Mouse (Mus musculus) CH12.LX (cell line): ENCODE data around the gene Slu7. TPM values are rescaled to one million over a fixed set of nuclear protein-coding genes. Genes with fewer than 3 reads are reported as not detected.

ENCODE experiments used
- DNase-seq: peaks from one replicate; pipeline ENCODE4 v3.0.0-alpha.2; 2013; ENCODE audit errors: extremely low read depth
- H3K27ac ChIP-seq: 2 replicates; pipeline ENCODE4 v1.5.1; 2012; ENCODE audit warnings: low read depth, mild to moderate bottlenecking, control low read depth, moderate library complexity; ENCODE audit not compliant: insufficient read depth
- H3K27me3 ChIP-seq: replicated peaks from 2 replicates; pipeline ENCODE3; 2012; ENCODE audit warnings: inconsistent platforms
- H3K36me3 ChIP-seq, 2 experiments: replicated peaks in 1 of 2; 2 replicates each; pipeline versions ENCODE3 to v1.6.1; 2012; ENCODE audit warnings: inconsistent platforms in 1 of 2, low read length in 1 of 2, mild to moderate bottlenecking in 1 of 2, mixed read lengths in 1 of 2, moderate library complexity in 1 of 2; ENCODE audit not compliant: control insufficient read depth in 1 of 2, insufficient read depth in 1 of 2
- H3K4me1 ChIP-seq, 2 experiments: 2 replicates each; pipeline ENCODE4 v1.6.1; 2012; ENCODE audit warnings: inconsistent platforms in 1 of 2, moderate library complexity in 1 of 2; ENCODE audit not compliant: insufficient read depth in 2 of 2, control insufficient read depth in 1 of 2
- H3K4me2 ChIP-seq: 2 replicates; pipeline ENCODE4 v1.6.1; 2012; ENCODE audit warnings: low read depth, mild to moderate bottlenecking, control low read depth; ENCODE audit not compliant: poor library complexity, insufficient read depth, severe bottlenecking
- H3K4me3 ChIP-seq, 3 experiments: fragments of 150-350 bp in 1 of 3; sonication (generic) in 1 of 3; replicated peaks in 1 of 3; 2 replicates each; pipeline versions ENCODE3 to v1.5.1; 2011 to 2012; ENCODE audit warnings: low read depth in 2 of 3, low read length in 2 of 3, mild to moderate bottlenecking in 2 of 3, moderate library complexity in 2 of 3, control low read depth in 1 of 3, improper control_type of control experiment in 1 of 3, inconsistent platforms in 1 of 3, mixed read lengths in 1 of 3; ENCODE audit not compliant: poor library complexity in 1 of 3
- H3K79me2 ChIP-seq: replicated peaks from 2 replicates; pipeline ENCODE4 v1.6.1; 2012; ENCODE audit warnings: mild to moderate bottlenecking, moderate library complexity; ENCODE audit not compliant: control insufficient read depth, poor library complexity, insufficient read depth, severe bottlenecking; ENCODE audit errors: extremely low read depth
- H3K9ac ChIP-seq: 2 replicates; pipeline ENCODE4 v1.6.1; 2012; ENCODE audit warnings: low read depth, mild to moderate bottlenecking, control low read depth, moderate library complexity; ENCODE audit not compliant: insufficient read depth
- H3K9me3 ChIP-seq: replicated peaks from 2 replicates; pipeline ENCODE3; 2012; ENCODE audit warnings: low read length, inconsistent platforms, mixed read lengths
- BHLHE40 ChIP-seq: IDR thresholded peaks from 2 replicates; pipeline ENCODE4 v1.6.1; 2011; ENCODE audit warnings: mild to moderate bottlenecking, low read depth, low read length, improper control_type of control experiment
- CHD2 ChIP-seq: IDR thresholded peaks from 2 replicates; pipeline ENCODE4 v1.6.1; 2011; ENCODE audit warnings: low read length, improper control_type of control experiment
- ELF1 ChIP-seq: IDR thresholded peaks from 2 replicates; pipeline ENCODE4 v1.6.1; 2014; ENCODE audit warnings: low read depth, mild to moderate bottlenecking, inconsistent platforms, low read length, improper control_type of control experiment
- ETS1 ChIP-seq: conservative IDR thresholded peaks from 2 replicates; pipeline ENCODE4 v1.6.1; 2012; ENCODE audit warnings: low read depth, mild to moderate bottlenecking, inconsistent platforms, low read length, improper control_type of control experiment, moderate library complexity
- GABPA ChIP-seq: IDR thresholded peaks from 2 replicates; pipeline ENCODE4 v1.6.1; 2012; ENCODE audit warnings: low read depth, low read length, improper control_type of control experiment, inconsistent platforms; ENCODE audit not compliant: insufficient replicate concordance
- HCFC1 ChIP-seq: IDR thresholded peaks from 2 replicates; pipeline ENCODE4 v1.6.1; 2012; ENCODE audit warnings: low read depth, mild to moderate bottlenecking, inconsistent platforms, low read length, improper control_type of control experiment
- IRF4 ChIP-seq: IDR thresholded peaks from 2 replicates; pipeline ENCODE4 v1.6.1; 2014; ENCODE audit warnings: low read depth, mild to moderate bottlenecking, inconsistent platforms, low read length, improper control_type of control experiment
- JUN ChIP-seq: IDR thresholded peaks from 2 replicates; pipeline ENCODE4 v1.6.1; 2011; ENCODE audit warnings: low read depth, mild to moderate bottlenecking, low read length, improper control_type of control experiment, moderate library complexity; ENCODE audit not compliant: insufficient read depth
- JUND ChIP-seq: conservative IDR thresholded peaks from 2 replicates; pipeline ENCODE4 v1.6.1; 2011; ENCODE audit warnings: low read depth, low read length, improper control_type of control experiment
- KAT2A ChIP-seq: IDR thresholded peaks from 2 replicates; pipeline ENCODE4 v1.6.1; 2012; ENCODE audit warnings: low read length, improper control_type of control experiment, inconsistent platforms; ENCODE audit not compliant: insufficient replicate concordance
- MXI1 ChIP-seq: IDR thresholded peaks from 2 replicates; pipeline ENCODE4 v1.6.1; 2011; ENCODE audit warnings: mild to moderate bottlenecking, low read depth, low read length, improper control_type of control experiment
- MYC ChIP-seq: IDR thresholded peaks from 2 replicates; pipeline ENCODE4 v1.6.1; 2011; ENCODE audit warnings: low read depth, mild to moderate bottlenecking, improper control_type of control experiment, low read length
- NELFE ChIP-seq: IDR thresholded peaks from 2 replicates; pipeline ENCODE4 v1.6.1; 2011; ENCODE audit warnings: low read depth, low read length, improper control_type of control experiment
- NRF1 ChIP-seq: IDR thresholded peaks from 2 replicates; pipeline ENCODE4 v1.6.1; 2014; ENCODE audit warnings: low read depth, mild to moderate bottlenecking, inconsistent platforms, low read length, improper control_type of control experiment, moderate library complexity
- POLR2A ChIP-seq: IDR thresholded peaks from 2 replicates; pipeline ENCODE4 v1.6.1; 2011; ENCODE audit warnings: low read depth, mild to moderate bottlenecking, improper control_type of control experiment, low read length
- POLR2AphosphoS2 ChIP-seq: IDR thresholded peaks from 2 replicates; pipeline ENCODE4 v1.6.1; 2011; ENCODE audit warnings: low read depth, low read length, improper control_type of control experiment
- SIN3A ChIP-seq: IDR thresholded peaks from 2 replicates; pipeline ENCODE4 v1.6.1; 2012; ENCODE audit warnings: low read length, improper control_type of control experiment, inconsistent platforms
- SMC3 ChIP-seq: IDR thresholded peaks from 2 replicates; pipeline ENCODE4 v1.6.1; 2011; ENCODE audit warnings: low read depth, low read length, improper control_type of control experiment
- UBTF ChIP-seq: IDR thresholded peaks from 2 replicates; pipeline ENCODE4 v1.6.1; 2012; ENCODE audit warnings: low read depth, mild to moderate bottlenecking, inconsistent platforms, low read length, improper control_type of control experiment, moderate library complexity
- ZKSCAN1 ChIP-seq: IDR thresholded peaks from 2 replicates; pipeline ENCODE4 v1.6.1; 2012; ENCODE audit warnings: low read depth, inconsistent platforms, low read length, improper control_type of control experiment, borderline replicate concordance
- dilution Hi-C: fragments of 300-500 bp; cut with MboI; formaldehyde crosslinking; loops from 2 replicates; pipeline ENCODE4 v1.14.3; 2020; ENCODE audit warnings: low sequenced_read_pairs; ENCODE audit not compliant: extremely low pct_unique_long_range_greater_than_20kb, extremely low pct_ligation_motif_present
- in situ Hi-C: fragments of 300-500 bp; cut with MboI; formaldehyde crosslinking; loops from 3 replicates; pipeline ENCODE4 v1.14.3; 2019; ENCODE audit warnings: low sequenced_read_pairs, low pct_ligation_motif_present, low pct_unique_long_range_greater_than_20kb, mixed read lengths
- polyA plus RNA-seq: library from polyadenylated mRNA; unstranded; fragments of >175 nt; gene quantifications from 2 replicates; pipeline ENCODE4 v1.2.1, GENCODE M21; 2012; ENCODE audit warnings: low read depth; ENCODE audit not compliant: insufficient read length
- total RNA-seq, 2 experiments: library from RNA; depleted of rRNA; stranded (reverse); fragments of 300-350 nt in 1 of 2; fragments of >200 nt in 1 of 2; gene quantifications; 2 replicates each; pipeline ENCODE4 v1.2.3; 2012 to 2014

Slu7 gene
- total and polyA plus RNA-seq, 3 experiments = 41.6 to 66.8 (median 60.3) TPM

DNA sequence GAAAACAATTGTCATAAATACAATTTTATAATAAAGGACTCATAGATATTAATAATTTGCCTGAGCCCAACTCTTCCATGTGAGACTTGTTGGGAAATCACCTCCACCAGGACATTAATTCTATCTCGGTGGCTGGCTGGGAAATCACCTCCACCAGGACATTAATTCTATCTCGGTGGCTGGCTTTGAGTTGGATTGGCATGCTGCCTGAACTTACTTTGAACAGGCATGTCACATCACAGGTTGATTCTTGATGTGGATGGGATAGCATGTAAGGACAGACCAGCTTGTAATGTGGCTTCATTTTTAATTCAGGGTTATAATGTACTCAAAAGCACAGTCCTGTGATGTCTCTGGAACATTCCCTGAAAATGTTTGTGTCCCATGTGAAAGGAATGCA, 16.4 kb downstream of the Slu7 start:
- Histone ChIP-seq H3K4me2 (no peak overlapping the region), H3K4me3 (no peak overlapping the region), H3K27me3 (no peaks in the 10 kb centered on the region), H3K9me3 (peaks cover 5% of the 10 kb centered on the region), H3K27ac (no peak overlapping the region), H3K9ac (no peak overlapping the region), H3K36me3 (peaks cover 22 to 36% of the 10 kb centered on the region in 2 experiments), H3K4me1 (0 out of 4 replicates have a peak, but pooled peaks cover 0 to 3% of the 10 kb centered on the region in 2 experiments), H3K79me2 (no peaks in the 10 kb centered on the region)
- TF ChIP-seq JUND (no peak), KAT2A (no peak), BHLHE40 (no peak), IRF4 (no peak), ETS1 (no peak), SIN3A (no peak), GABPA (no peak), UBTF (no peak), HCFC1 (no peak), SMC3 (no peak), MYC (no peak), CHD2 (no peak), NELFE (no peak), POLR2A (no peak), NRF1 (no peak), MXI1 (no peak), JUN (no peak), ELF1 (no peak), ZKSCAN1 (no peak)
- dilution Hi-C loops = no loop called here
- in situ Hi-C loops = no loop called here
- no peak for DNase-seq

DNA sequence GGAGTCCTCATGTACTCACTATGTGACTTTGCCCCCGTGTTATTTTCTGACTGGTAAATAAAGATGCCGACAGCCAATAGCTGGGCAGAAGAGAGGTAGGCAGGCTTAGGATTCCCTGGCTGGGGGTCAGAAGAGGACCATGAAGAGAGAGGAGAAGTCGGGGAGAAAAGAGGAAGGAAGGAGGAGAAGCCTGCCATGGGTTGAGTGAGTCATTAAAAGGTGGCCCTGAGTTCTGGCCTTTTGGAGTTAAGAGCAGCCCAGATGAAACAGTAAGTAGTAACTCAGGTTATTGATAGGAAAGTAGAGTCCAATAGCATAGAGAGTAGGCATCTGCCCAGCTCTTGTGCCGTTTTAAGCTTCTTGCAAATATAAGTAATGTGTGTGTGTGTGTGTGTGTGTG, 17.8 kb downstream of the Slu7 start:
- dilution Hi-C loops = no loop called here
- Histone ChIP-seq H3K4me3 (no peak overlapping the region), H3K9me3 (peaks cover 5% of the 10 kb centered on the region), H3K79me2 (no peaks in the 10 kb centered on the region), H3K9ac (no peak overlapping the region), H3K36me3 (peaks cover 10 to 22% of the 10 kb centered on the region in 2 experiments), H3K4me2 (no peak overlapping the region), H3K27me3 (no peaks in the 10 kb centered on the region), H3K27ac (no peak overlapping the region), H3K4me1 (0 out of 4 replicates have a peak, but pooled peaks cover 0 to 3% of the 10 kb centered on the region in 2 experiments)
- DNase-seq = no peak
- TF ChIP-seq SMC3 (no peak), KAT2A (no peak), POLR2AphosphoS2 (no peak)
- in situ Hi-C loops = no loop called here
